Mouse (Mus musculus): ENCODE data around the gene Sbf2. TPM values are rescaled to one million over a fixed set of nuclear protein-coding genes. Genes with fewer than 3 reads are reported as not detected.

Sbf2 gene
- polyA plus RNA-seq, 1 experiment from 2014 or later: 32.1 TPM

DNA sequence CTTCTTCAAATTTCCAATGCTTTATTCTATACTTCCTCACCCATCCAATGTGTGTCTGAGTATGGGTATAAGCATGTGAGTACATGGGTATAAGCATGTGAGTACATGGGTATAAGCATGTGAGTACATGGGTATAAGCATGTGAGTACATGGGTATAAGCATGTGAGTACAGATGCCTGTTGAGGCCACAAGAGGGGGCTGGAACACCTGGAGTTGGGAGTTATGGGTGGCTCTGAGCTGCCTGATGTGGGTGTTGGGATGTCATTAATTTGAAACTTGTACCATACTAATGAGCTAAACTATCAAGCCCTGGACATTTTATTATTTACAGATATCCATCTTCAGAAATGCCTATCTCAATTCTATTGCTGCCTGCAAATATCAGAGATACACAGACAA is 230.4 kb downstream of the Sbf2 start:
- H3K4me2 ChIP-seq (replicated peaks; ENCODE audit: low read depth, low read length): no peak overlapping the region
- H3K9ac ChIP-seq (replicated peaks; ENCODE audit: low read length): no peak overlapping the region
- H3K27me3 ChIP-seq (ENCODE audit: insufficient read depth, low read length): no peaks in the 10 kb centered on the region
- no peak overlapping the region for H3K4me3 ChIP-seq (ENCODE audit: low read length)
- no peak overlapping the region for H3K27ac ChIP-seq (ENCODE audit: low read length)
- no peaks in the 10 kb centered on the region for H3K36me3 ChIP-seq (ENCODE audit: insufficient read depth, low read length)
- H3K4me1 ChIP-seq (ENCODE audit: insufficient read depth, low read length): no peaks in the 10 kb centered on the region
- ATAC-seq (ENCODE audit: low FRiP score, low TSS enrichment): no peak
- no peaks in the 10 kb centered on the region for H3K9me3 ChIP-seq (ENCODE audit: low read length)

DNA sequence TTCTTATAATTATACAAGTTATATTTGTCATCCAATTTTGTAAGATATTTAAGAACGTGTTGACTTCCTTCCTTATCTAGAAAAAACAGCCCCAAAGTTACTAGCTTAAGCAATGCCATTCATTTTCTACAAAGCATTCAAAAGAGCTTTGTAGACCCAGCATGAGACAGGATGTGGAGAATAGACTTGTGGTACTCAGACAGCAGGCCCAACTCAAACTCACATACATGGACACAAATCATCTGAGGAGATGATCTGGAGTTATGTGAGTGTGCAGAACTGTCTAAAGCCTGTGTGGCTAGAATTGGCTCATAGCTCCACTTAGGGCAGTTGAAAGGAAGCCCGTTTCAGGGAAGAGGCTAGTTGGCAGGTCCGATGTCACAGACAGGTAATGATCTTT is 233.1 kb downstream of the Sbf2 start:
- Histone ChIP-seq H3K36me3 (ENCODE audit: insufficient read depth, low read length) (no peaks in the 10 kb centered on the region), H3K27me3 (ENCODE audit: insufficient read depth, low read length) (no peaks in the 10 kb centered on the region), H3K9ac (replicated peaks; ENCODE audit: low read length) (no peak overlapping the region), H3K4me3 (ENCODE audit: low read length) (no peak overlapping the region), H3K27ac (ENCODE audit: low read length) (no peak overlapping the region), H3K4me2 (replicated peaks; ENCODE audit: low read depth, low read length) (no peak overlapping the region), H3K9me3 (ENCODE audit: low read length) (no peaks in the 10 kb centered on the region), H3K4me1 (ENCODE audit: insufficient read depth, low read length) (no peaks in the 10 kb centered on the region)
- ATAC-seq (ENCODE audit: low FRiP score, low TSS enrichment): no peak
- WGBS: 81% methylated on average over 3 of the region's 3 CpGs

DNA sequence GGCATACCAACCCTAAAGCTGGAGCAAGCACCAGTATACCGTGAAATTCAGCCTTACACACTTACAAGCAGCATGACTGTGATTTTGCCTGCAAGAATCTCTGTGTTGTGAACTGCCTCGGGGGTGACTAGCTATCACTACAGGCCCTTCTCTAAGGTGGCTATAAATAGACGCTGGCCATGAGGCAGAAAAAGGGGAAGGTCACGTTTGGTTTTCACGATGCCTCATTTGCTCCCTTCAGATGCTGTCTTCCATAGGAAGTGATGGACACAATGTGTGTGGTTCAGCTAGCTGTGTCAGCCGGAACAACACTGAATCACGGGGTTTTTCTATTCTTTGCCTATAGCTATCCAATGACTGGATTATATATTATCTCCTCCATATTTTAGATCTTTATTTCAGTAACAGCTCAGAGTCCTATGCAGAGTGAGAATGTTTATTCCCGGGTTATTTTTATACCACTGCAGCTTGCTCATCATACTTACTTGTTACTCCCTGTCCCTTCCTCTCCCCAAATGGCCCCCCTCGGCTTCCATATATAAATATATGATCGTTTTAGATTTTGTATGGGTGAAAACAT is 235.3 kb downstream of the Sbf2 start:
- H3K9ac ChIP-seq (replicated peaks; ENCODE audit: low read length): no peak overlapping the region
- WGBS: 58% methylated on average over 10 of the region's 10 CpGs
- ATAC-seq (ENCODE audit: low FRiP score, low TSS enrichment): no peak
- H3K27me3 ChIP-seq (ENCODE audit: insufficient read depth, low read length): no peaks in the 10 kb centered on the region
- H3K36me3 ChIP-seq (ENCODE audit: insufficient read depth, low read length): 0 out of 2 replicates have a peak, but pooled peaks cover 6% of the 10 kb centered on the region
- H3K27ac ChIP-seq (ENCODE audit: low read length): no peak overlapping the region
- no peak overlapping the region for H3K4me3 ChIP-seq (ENCODE audit: low read length)
- no peak overlapping the region for H3K4me2 ChIP-seq (replicated peaks; ENCODE audit: low read depth, low read length)
- H3K4me1 ChIP-seq (ENCODE audit: insufficient read depth, low read length): no peaks in the 10 kb centered on the region
- no peaks in the 10 kb centered on the region for H3K9me3 ChIP-seq (ENCODE audit: low read length)

DNA sequence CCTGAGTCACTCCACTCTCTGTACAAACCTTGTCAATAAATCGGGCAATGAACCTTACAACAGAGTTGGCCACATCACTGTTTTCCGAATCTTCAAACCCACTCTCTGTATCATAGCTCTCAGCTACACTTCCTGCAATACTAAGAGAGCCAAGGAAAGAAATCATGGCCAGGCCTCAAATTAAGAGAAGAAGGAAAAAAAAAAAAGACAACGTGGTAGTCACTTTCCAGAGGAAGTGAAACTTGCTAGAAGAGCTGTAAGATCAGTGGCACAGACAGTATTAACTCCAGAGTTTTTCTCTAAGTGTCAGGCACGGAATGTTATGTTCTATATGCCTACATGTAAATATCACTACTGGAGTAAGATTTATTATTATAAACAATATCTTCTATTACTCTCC is 242.2 kb downstream of the Sbf2 start:
- Histone ChIP-seq H3K4me3 (ENCODE audit: low read length) (no peak overlapping the region), H3K9me3 (ENCODE audit: low read length) (no peaks in the 10 kb centered on the region), H3K27ac (ENCODE audit: low read length) (no peak overlapping the region), H3K27me3 (ENCODE audit: insufficient read depth, low read length) (no peaks in the 10 kb centered on the region), H3K36me3 (ENCODE audit: insufficient read depth, low read length) (peaks cover 18% of the 10 kb centered on the region), H3K9ac (replicated peaks; ENCODE audit: low read length) (no peak overlapping the region), H3K4me1 (ENCODE audit: insufficient read depth, low read length) (no peaks in the 10 kb centered on the region), H3K4me2 (replicated peaks; ENCODE audit: low read depth, low read length) (no peak overlapping the region)
- WGBS: 83% methylated on average over 4 of the region's 4 CpGs
- no peak for ATAC-seq (ENCODE audit: low FRiP score, low TSS enrichment)

DNA sequence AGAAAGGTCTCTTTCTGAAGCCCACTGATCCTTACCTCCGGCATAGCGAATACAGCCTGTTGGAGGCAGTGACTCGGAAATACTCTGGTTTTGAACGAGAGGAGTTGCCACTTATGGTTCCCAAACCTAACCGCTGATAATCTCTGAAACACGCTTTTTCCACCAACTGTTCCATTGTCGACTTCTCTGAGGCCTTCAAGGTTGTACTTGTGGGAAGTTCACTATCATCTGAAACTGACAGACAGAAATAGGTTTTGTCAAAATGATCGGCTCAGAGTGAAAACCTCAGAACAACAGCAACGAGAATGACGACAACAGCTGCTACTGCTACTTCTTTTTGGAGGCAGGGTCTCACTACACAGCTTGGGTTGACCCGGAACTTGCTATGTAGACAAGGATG is 252.7 kb downstream of the Sbf2 start:
- peaks cover 20% of the 10 kb centered on the region for H3K36me3 ChIP-seq (ENCODE audit: insufficient read depth, low read length)
- H3K4me2 ChIP-seq (replicated peaks; ENCODE audit: low read depth, low read length): no peak overlapping the region
- H3K27me3 ChIP-seq (ENCODE audit: insufficient read depth, low read length): no peaks in the 10 kb centered on the region
- H3K9ac ChIP-seq (replicated peaks; ENCODE audit: low read length): no peak overlapping the region
- ATAC-seq (ENCODE audit: low FRiP score, low TSS enrichment): no peak
- no peaks in the 10 kb centered on the region for H3K9me3 ChIP-seq (ENCODE audit: low read length)
- H3K4me1 ChIP-seq (ENCODE audit: insufficient read depth, low read length): no peaks in the 10 kb centered on the region
- WGBS: 94% methylated on average over 11 of the region's 11 CpGs
- no peak overlapping the region for H3K27ac ChIP-seq (ENCODE audit: low read length)
- no peak overlapping the region for H3K4me3 ChIP-seq (ENCODE audit: low read length)

DNA sequence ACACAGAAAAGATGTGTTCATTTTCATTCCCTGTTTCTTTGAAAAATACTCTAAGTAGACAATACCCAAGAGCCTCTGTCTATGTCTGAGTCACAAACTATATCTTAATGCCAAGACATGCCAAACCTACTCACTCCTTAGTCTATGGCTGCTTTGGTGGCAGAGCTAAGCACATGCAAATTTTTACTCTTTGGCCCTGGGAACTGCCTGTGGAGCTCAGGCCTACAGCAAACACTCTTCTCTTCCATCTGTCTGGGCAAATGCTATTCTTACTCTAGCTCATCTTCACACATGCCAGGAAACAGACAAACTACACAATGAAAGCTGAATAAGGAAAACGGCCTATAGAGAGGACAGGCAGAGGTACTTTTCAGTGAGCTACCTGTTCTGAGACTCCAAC is 253.2 kb downstream of the Sbf2 start:
- Histone ChIP-seq H3K4me1 (ENCODE audit: insufficient read depth, low read length) (no peaks in the 10 kb centered on the region), H3K9ac (replicated peaks; ENCODE audit: low read length) (no peak overlapping the region), H3K4me2 (replicated peaks; ENCODE audit: low read depth, low read length) (no peak overlapping the region), H3K9me3 (ENCODE audit: low read length) (no peaks in the 10 kb centered on the region), H3K27me3 (ENCODE audit: insufficient read depth, low read length) (no peaks in the 10 kb centered on the region), H3K4me3 (ENCODE audit: low read length) (no peak overlapping the region), H3K36me3 (ENCODE audit: insufficient read depth, low read length) (peaks cover 19% of the 10 kb centered on the region), H3K27ac (ENCODE audit: low read length) (no peak overlapping the region)
- 97% methylated on average over 1 of the region's 1 CpGs for WGBS
- ATAC-seq (ENCODE audit: low FRiP score, low TSS enrichment): no peak

DNA sequence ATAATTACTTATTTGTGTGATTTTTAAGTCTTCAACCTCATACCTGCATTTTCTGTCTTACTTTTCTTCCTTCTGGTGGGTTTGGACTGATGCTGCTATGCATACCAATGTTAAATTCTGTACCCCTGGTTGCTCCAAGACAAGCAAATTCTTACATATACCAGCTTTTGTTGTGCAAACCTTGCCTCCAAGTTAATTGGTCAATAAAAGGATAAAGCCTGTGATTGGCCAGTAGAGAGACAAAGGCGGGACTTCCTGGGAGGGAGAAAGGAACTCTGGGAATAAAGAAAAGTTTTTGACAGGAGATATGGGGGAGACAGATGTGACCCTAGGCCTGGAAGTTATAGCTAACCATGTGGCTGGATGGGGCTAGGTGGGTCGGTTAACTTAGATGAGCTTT is 255.3 kb downstream of the Sbf2 start:
- H3K36me3 ChIP-seq (ENCODE audit: insufficient read depth, low read length): peaks cover 7% of the 10 kb centered on the region; the same call in 1 of the 2 replicates
- H3K4me1 ChIP-seq (ENCODE audit: insufficient read depth, low read length): no peaks in the 10 kb centered on the region
- H3K27ac ChIP-seq (ENCODE audit: low read length): no peak overlapping the region
- H3K4me3 ChIP-seq (ENCODE audit: low read length): no peak overlapping the region
- 97% methylated on average over 2 of the region's 2 CpGs for WGBS
- H3K27me3 ChIP-seq (ENCODE audit: insufficient read depth, low read length): no peaks in the 10 kb centered on the region
- no peak for ATAC-seq (ENCODE audit: low FRiP score, low TSS enrichment)
- H3K4me2 ChIP-seq (replicated peaks; ENCODE audit: low read depth, low read length): no peak overlapping the region
- no peak overlapping the region for H3K9ac ChIP-seq (replicated peaks; ENCODE audit: low read length)
- H3K9me3 ChIP-seq (ENCODE audit: low read length): no peaks in the 10 kb centered on the region

DNA sequence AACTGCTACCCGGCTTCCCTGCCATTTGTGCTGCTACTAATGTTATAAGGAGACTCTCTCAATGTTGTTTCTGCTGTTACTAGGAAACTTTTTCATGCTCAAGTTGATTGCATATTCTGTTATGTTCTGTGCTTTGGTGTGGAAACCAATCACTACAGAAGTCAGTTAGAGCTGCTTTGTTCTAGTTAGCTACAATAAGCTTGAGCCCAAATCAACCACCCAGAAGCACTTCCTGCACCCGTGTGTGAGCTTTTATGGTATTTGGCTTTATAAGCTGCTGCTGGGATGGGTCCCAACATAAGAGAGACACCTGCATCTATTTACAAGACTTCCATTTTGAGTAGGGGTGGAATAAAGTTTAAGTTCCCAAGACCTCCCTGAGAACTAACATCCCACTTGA is 260.8 kb downstream of the Sbf2 start:
- Histone ChIP-seq H3K4me1 (ENCODE audit: insufficient read depth, low read length) (no peaks in the 10 kb centered on the region), H3K9me3 (ENCODE audit: low read length) (no peaks in the 10 kb centered on the region), H3K27ac (ENCODE audit: low read length) (no peak overlapping the region), H3K4me3 (ENCODE audit: low read length) (no peak overlapping the region), H3K9ac (replicated peaks; ENCODE audit: low read length) (no peak overlapping the region), H3K27me3 (ENCODE audit: insufficient read depth, low read length) (no peaks in the 10 kb centered on the region), H3K4me2 (replicated peaks; ENCODE audit: low read depth, low read length) (no peak overlapping the region), H3K36me3 (ENCODE audit: insufficient read depth, low read length) (peaks cover 7% of the 10 kb centered on the region; the same call in 1 of the 2 replicates)
- no peak for ATAC-seq (ENCODE audit: low FRiP score, low TSS enrichment)
- WGBS: 55% methylated on average over 2 of the region's 2 CpGs

DNA sequence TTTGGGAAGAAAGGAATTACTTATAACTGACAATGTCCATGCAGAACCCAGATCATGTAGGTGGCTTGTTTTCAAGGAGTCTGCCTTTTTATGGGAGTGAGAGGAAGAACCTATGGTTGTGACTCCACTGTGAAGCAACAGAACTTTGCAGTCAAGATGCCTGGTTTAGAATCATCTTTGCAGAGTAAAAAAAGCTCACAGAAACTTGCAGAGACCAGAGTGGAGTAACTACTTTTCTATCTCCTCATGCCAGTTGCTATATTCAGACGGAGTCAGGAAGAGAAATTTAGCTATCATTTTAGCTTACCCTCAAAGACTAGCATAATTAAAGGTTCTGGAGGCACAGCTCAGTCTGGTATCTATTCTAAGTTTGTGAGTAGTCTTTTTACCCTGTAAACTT is 267.5 kb downstream of the Sbf2 start:
- WGBS: 76% methylated on average over 1 of the region's 1 CpGs
- H3K9ac ChIP-seq (replicated peaks; ENCODE audit: low read length): no peak overlapping the region
- no peak for ATAC-seq (ENCODE audit: low FRiP score, low TSS enrichment)

DNA sequence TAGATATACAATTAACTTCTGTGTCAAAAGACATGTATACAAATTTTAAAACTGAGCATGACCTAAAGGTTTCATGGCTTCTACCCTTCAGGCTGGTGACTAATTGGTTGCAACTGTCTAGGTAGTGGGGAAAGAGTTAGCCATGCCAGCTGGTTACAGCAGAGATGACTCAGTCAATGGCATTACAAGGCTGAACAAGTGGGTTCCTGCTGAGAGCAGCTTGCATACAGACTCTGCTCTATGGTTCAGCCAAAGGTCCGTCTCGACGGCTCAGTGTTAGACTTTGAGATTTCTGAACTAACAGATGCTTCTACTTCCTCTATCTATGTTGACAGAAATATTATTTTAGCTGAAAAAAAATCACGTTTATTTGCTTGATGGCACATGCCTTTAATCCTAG is 277.1 kb downstream of the Sbf2 start:
- Histone ChIP-seq H3K27ac (ENCODE audit: low read length) (no peak overlapping the region), H3K27me3 (ENCODE audit: insufficient read depth, low read length) (no peaks in the 10 kb centered on the region)
- 95% methylated on average over 4 of the region's 4 CpGs for WGBS

More for the DNA sequence above, 267.5 kb downstream of the Sbf2 start:
- no peaks in the 10 kb centered on the region for H3K4me1 ChIP-seq (ENCODE audit: insufficient read depth, low read length)
- peaks cover 10% of the 10 kb centered on the region; the same call in 1 of the 2 replicates for H3K36me3 ChIP-seq (ENCODE audit: insufficient read depth, low read length)
- no peaks in the 10 kb centered on the region for H3K9me3 ChIP-seq (ENCODE audit: low read length)
- H3K4me3 ChIP-seq (ENCODE audit: low read length): no peak overlapping the region
- no peak overlapping the region for H3K27ac ChIP-seq (ENCODE audit: low read length)
- H3K27me3 ChIP-seq (ENCODE audit: insufficient read depth, low read length): no peaks in the 10 kb centered on the region
- H3K4me2 ChIP-seq (replicated peaks; ENCODE audit: low read depth, low read length): no peak overlapping the region

More for the DNA sequence above, 277.1 kb downstream of the Sbf2 start:
- peaks cover 26% of the 10 kb centered on the region for H3K36me3 ChIP-seq (ENCODE audit: insufficient read depth, low read length)
- no peak overlapping the region for H3K4me2 ChIP-seq (replicated peaks; ENCODE audit: low read depth, low read length)
- no peaks in the 10 kb centered on the region for H3K4me1 ChIP-seq (ENCODE audit: insufficient read depth, low read length)
- no peak overlapping the region for H3K9ac ChIP-seq (replicated peaks; ENCODE audit: low read length)
- H3K9me3 ChIP-seq (ENCODE audit: low read length): no peaks in the 10 kb centered on the region
- no peak overlapping the region for H3K4me3 ChIP-seq (ENCODE audit: low read length)
- no peak for ATAC-seq (ENCODE audit: low FRiP score, low TSS enrichment)
